Mouse (Mus musculus) G1E-ER4 (cell line): ENCODE results near the gene Olfr891. TPM values are rescaled to one million over a fixed set of nuclear protein-coding genes. Genes with fewer than 3 reads are reported as not detected.

Experiments used
- GATA1 ChIP-seq: IDR thresholded peaks from one replicate; pipeline ENCODE4 v1.8.0; 2012; ENCODE audit warnings: low read length, inconsistent platforms
- polyA plus RNA-seq: library from polyadenylated mRNA; stranded (reverse); fragments of >175 nt; gene quantifications from 2 replicates; pipeline ENCODE4 v1.2.3, GENCODE M21; 2012

The Olfr891 gene
- polyA plus RNA-seq: not detected in 2 replicates

- TF ChIP-seq GATA1: no peak
These were observed at the start of gene Olfr891 for GRCm38 (mm10) chr9:38180721-38181120. TSS of gene Olfr891 (minus strand) at chr9:38180821.

- no peak for TF ChIP-seq GATA1
These were observed 37.1 kb upstream of the Olfr891 start, which contains the start of gene Olfr894 for GRCm38 (mm10) chr9:38217755-38218154. TSS of gene Olfr894 (plus strand) at chr9:38218055.

- TF ChIP-seq GATA1: no peak
These were observed 27.4 kb upstream of the Olfr891 start, which contains the start of gene Olfr893 for GRCm38 (mm10) chr9:38208065-38208464. TSS of gene Olfr893 (plus strand) at chr9:38208365.

GRCm38 (mm10) chr9:38142217-38142616, 38.4 kb downstream of the Olfr891 start, which contains the start of gene Olfr890:
TSS of gene Olfr890 (plus strand) at chr9:38142517.
- TF ChIP-seq GATA1: no peak

Other genes starting within 250 kb of the Olfr891 start
- not detected in 2 replicates for gene Olfr881, start 189.0 kb downstream of the Olfr891 start, polyA plus RNA-seq
- gene Olfr883, start 155.0 kb downstream of the Olfr891 start, polyA plus RNA-seq: not detected in 2 replicates
- not detected in 2 replicates for gene Olfr884, start 134.3 kb downstream of the Olfr891 start, polyA plus RNA-seq
- gene Olfr885, start 119.5 kb downstream of the Olfr891 start, polyA plus RNA-seq: not detected in 2 replicates
- not detected in 2 replicates for gene Olfr887, start 96.7 kb downstream of the Olfr891 start, polyA plus RNA-seq
- not detected in 2 replicates for gene Olfr888, start 72.7 kb downstream of the Olfr891 start, polyA plus RNA-seq
- not detected in 2 replicates for gene Olfr889, start 65.6 kb downstream of the Olfr891 start, polyA plus RNA-seq
- gene Olfr890, start 38.3 kb downstream of the Olfr891 start, polyA plus RNA-seq: not detected in 2 replicates
- gene Olfr893, start 27.5 kb upstream of the Olfr891 start, polyA plus RNA-seq: not detected in 2 replicates
- not detected in 2 replicates for gene Olfr894, start 37.2 kb upstream of the Olfr891 start, polyA plus RNA-seq
- gene Olfr143, start 72.0 kb upstream of the Olfr891 start, polyA plus RNA-seq: not detected in 2 replicates
- gene Olfr895, start 87.0 kb upstream of the Olfr891 start, polyA plus RNA-seq: not detected in 2 replicates
- gene Olfr896-ps1, start 110.3 kb upstream of the Olfr891 start, polyA plus RNA-seq: not detected in 2 replicates
- not detected in 2 replicates for gene Olfr25, start 148.2 kb upstream of the Olfr891 start, polyA plus RNA-seq
- gene Olfr898, start 167.6 kb upstream of the Olfr891 start, polyA plus RNA-seq: not detected in 2 replicates
- not detected in 2 replicates for gene Olfr250, start 186.1 kb upstream of the Olfr891 start, polyA plus RNA-seq
- not detected in 2 replicates for gene Olfr251, start 196.3 kb upstream of the Olfr891 start, polyA plus RNA-seq
- gene Olfr147, start 220.9 kb upstream of the Olfr891 start, polyA plus RNA-seq: not detected in 2 replicates
- gene Olfr901, start 248.6 kb upstream of the Olfr891 start, polyA plus RNA-seq: not detected in 2 replicates